Mouse (Mus musculus): ENCODE data around the gene Hsf5. TPM values are rescaled to one million over a fixed set of nuclear protein-coding genes. Genes with fewer than 3 reads are reported as not detected.
A peak's percentile ranks its signal among the peaks of the same experiment; 100 is the strongest.

The Hsf5 gene
- polyA plus RNA-seq, 1 experiment from 2014 or later: not detected

GRCm38 (mm10) chr11:87581161-87581865 is 35.7 kb upstream of the Hsf5 start:
- Histone ChIP-seq H3K9me3 (ENCODE audit: control insufficient read depth) (no peaks in the 10 kb centered on the region), H3K36me3 (ENCODE audit: control insufficient read depth, insufficient read depth) (no peaks in the 10 kb centered on the region), H3K27ac (ENCODE audit: low read depth, low read length) (no peak overlapping the region), H3K27me3 (replicated peaks; ENCODE audit: control insufficient read depth, insufficient read depth, low read length) (no peaks in the 10 kb centered on the region), H3K4me2 (replicated peaks; ENCODE audit: low read depth) (no peak overlapping the region; the same call in 1 of the 2 replicates), H3K9ac (ENCODE audit: low read depth, low read length) (no peak overlapping the region), H3K4me1 (replicated peaks; ENCODE audit: control insufficient read depth, insufficient read depth, low read length) (no peaks in the 10 kb centered on the region; the same call in 1 of the 2 replicates), H3K4me3 (ENCODE audit: low read depth, low read length) (no peak overlapping the region)
- 87% methylated on average over 12 of the region's 12 CpGs for WGBS
- no peak for ATAC-seq
- no peak for TF ChIP-seq CTCF (IDR thresholded peaks at IDR 0.05; ENCODE audit: low read depth)

- Histone ChIP-seq H3K4me1 (replicated peaks; ENCODE audit: control insufficient read depth, insufficient read depth, low read length) (no peaks in the 10 kb centered on the region; the same call in 1 of the 2 replicates), H3K36me3 (ENCODE audit: control insufficient read depth, insufficient read depth) (no peaks in the 10 kb centered on the region), H3K4me2 (replicated peaks; ENCODE audit: low read depth) (no peak overlapping the region), H3K9ac (ENCODE audit: low read depth, low read length) (no peak overlapping the region), H3K27ac (ENCODE audit: low read depth, low read length) (no peak overlapping the region), H3K9me3 (ENCODE audit: control insufficient read depth) (no peaks in the 10 kb centered on the region), H3K4me3 (ENCODE audit: low read depth, low read length) (no peak overlapping the region), H3K27me3 (replicated peaks; ENCODE audit: control insufficient read depth, insufficient read depth, low read length) (no peaks in the 10 kb centered on the region)
- 83% methylated on average over 8 of the region's 8 CpGs for WGBS
- no peak for TF ChIP-seq CTCF (IDR thresholded peaks at IDR 0.05; ENCODE audit: low read depth)
- no peak for ATAC-seq
Measured at GRCm38 (mm10) chr11:87581933-87582710, 34.8 kb upstream of the Hsf5 start.

- H3K4me3 ChIP-seq (ENCODE audit: low read depth, low read length): no peak overlapping the region
- no peak overlapping the region for H3K9ac ChIP-seq (ENCODE audit: low read depth, low read length)
- no peaks in the 10 kb centered on the region for H3K27me3 ChIP-seq (replicated peaks; ENCODE audit: control insufficient read depth, insufficient read depth, low read length)
- no peaks in the 10 kb centered on the region for H3K4me1 ChIP-seq (replicated peaks; ENCODE audit: control insufficient read depth, insufficient read depth, low read length)
- H3K9me3 ChIP-seq (ENCODE audit: control insufficient read depth): no peaks in the 10 kb centered on the region
- ATAC-seq: no peak
- no peak overlapping the region for H3K4me2 ChIP-seq (replicated peaks; ENCODE audit: low read depth)
- no peak overlapping the region for H3K27ac ChIP-seq (ENCODE audit: low read depth, low read length)
- H3K36me3 ChIP-seq (ENCODE audit: control insufficient read depth, insufficient read depth): no peaks in the 10 kb centered on the region
- WGBS: 76% methylated on average over 6 of the region's 6 CpGs
- 0 out of 2 replicates have a peak, but pooled peaks have one; percentile 10 for TF ChIP-seq CTCF (IDR thresholded peaks at IDR 0.05; ENCODE audit: low read depth)
Measured at GRCm38 (mm10) chr11:87583291-87584034, 33.5 kb upstream of the Hsf5 start.

- TF ChIP-seq CTCF (IDR thresholded peaks at IDR 0.05; ENCODE audit: low read depth): no peak
- H3K9ac ChIP-seq (ENCODE audit: low read depth, low read length): no peak overlapping the region
- no peaks in the 10 kb centered on the region for H3K4me1 ChIP-seq (replicated peaks; ENCODE audit: control insufficient read depth, insufficient read depth, low read length)
- no peaks in the 10 kb centered on the region for H3K9me3 ChIP-seq (ENCODE audit: control insufficient read depth)
- no peak for ATAC-seq
- no peaks in the 10 kb centered on the region for H3K27me3 ChIP-seq (replicated peaks; ENCODE audit: control insufficient read depth, insufficient read depth, low read length)
- no peak overlapping the region for H3K4me2 ChIP-seq (replicated peaks; ENCODE audit: low read depth)
- no peak overlapping the region for H3K4me3 ChIP-seq (ENCODE audit: low read depth, low read length)
- 63% methylated on average over 10 of the region's 10 CpGs for WGBS
- H3K27ac ChIP-seq (ENCODE audit: low read depth, low read length): peak overlapping the region; percentile 57
- no peaks in the 10 kb centered on the region for H3K36me3 ChIP-seq (ENCODE audit: control insufficient read depth, insufficient read depth)
Measured at GRCm38 (mm10) chr11:87584711-87585505, 32.1 kb upstream of the Hsf5 start.

- Histone ChIP-seq H3K9me3 (ENCODE audit: control insufficient read depth) (no peaks in the 10 kb centered on the region), H3K27ac (ENCODE audit: low read depth, low read length) (no peak overlapping the region), H3K27me3 (replicated peaks; ENCODE audit: control insufficient read depth, insufficient read depth, low read length) (no peaks in the 10 kb centered on the region), H3K9ac (ENCODE audit: low read depth, low read length) (no peak overlapping the region), H3K4me2 (replicated peaks; ENCODE audit: low read depth) (no peak overlapping the region), H3K4me1 (replicated peaks; ENCODE audit: control insufficient read depth, insufficient read depth, low read length) (no peaks in the 10 kb centered on the region), H3K36me3 (ENCODE audit: control insufficient read depth, insufficient read depth) (no peaks in the 10 kb centered on the region), H3K4me3 (ENCODE audit: low read depth, low read length) (no peak overlapping the region)
- no peak for TF ChIP-seq CTCF (IDR thresholded peaks at IDR 0.05; ENCODE audit: low read depth)
- 83% methylated on average over 5 of the region's 5 CpGs for WGBS
- no peak for ATAC-seq
Measured at GRCm38 (mm10) chr11:87587211-87587874, 29.6 kb upstream of the Hsf5 start.
